Mouse (Mus musculus): ENCODE results near the gene Gm10912.

- no peak for TF ChIP-seq POLR2A (IDR thresholded peaks at IDR 0.05; ENCODE audit: low read depth, low read length)
- TF ChIP-seq CTCF (IDR thresholded peaks at IDR 0.05; ENCODE audit: extremely low read depth, insufficient read length, insufficient replicate concordance, low read depth, low read length) = no peak
Observed at GRCm38 (mm10) chr2:104098529-104099230, 33.1 kb downstream of the Gm10912 start.

Measured in small intestine, adult 2 months (tissue).